8 mouse cellular contexts compared by ENCODE assay signal in genomic region chr19:5511074-5511632, GRCm38 (mm10). TPM values are rescaled to one million over a fixed set of nuclear protein-coding genes. Genes with fewer than 3 reads are reported as not detected.
A peak's percentile ranks its signal among the peaks of the same experiment; 100 is the strongest.
DNase-seq lines count a peak whose midpoint lies in the region; ATAC-seq and TF ChIP-seq lines count a peak whose summit lies in the region.

No protein-coding gene starts in this region.

- H3K4me3 ChIP-seq in left cerebral cortex, adult 2 months, result peak overlapping the region; percentile 59
- H3K4me3 ChIP-seq in embryonic facial prominence, embryonic 10.5 days, result peak overlapping the region; percentile 56
- peak overlapping the region; percentile 48 for H3K4me3 ChIP-seq in intestine, embryonic 14.5 days (ENCODE audit: low read depth, low read length)
- peak overlapping the region; percentile 47 for H3K4me3 ChIP-seq in neural tube, embryonic 12.5 days

- peak overlapping the region; percentile 58 for H3K9ac ChIP-seq in intestine, embryonic 14.5 days (ENCODE audit: low read length)
- H3K9ac ChIP-seq in neural tube, embryonic 12.5 days, result peak overlapping the region; percentile 47

- no peak for TF ChIP-seq CTCF in left cerebral cortex, adult 2 months (IDR thresholded peaks at IDR 0.05)

- ATAC-seq in intestine, embryonic 14.5 days (replicated peaks; ENCODE audit: low FRiP score, low TSS enrichment, low read depth), result no peak
- ATAC-seq in neural tube, embryonic 12.5 days (ENCODE audit: low FRiP score, low read depth), result 0 out of 2 replicates have a peak, but pooled peaks have one; percentile 3
- ATAC-seq in inflammation-experienced regulatory T-cells, adult 6 months, result no peak
- ATAC-seq in megakaryocyte-erythroid progenitor cell, adult 5-6 weeks (replicated peaks; ENCODE audit: low FRiP score, low TSS enrichment, poor library complexity, severe bottlenecking), result no peak

- peak overlapping the region; percentile 86 for H3K4me2 ChIP-seq in intestine, embryonic 14.5 days (ENCODE audit: low read length)
- H3K4me2 ChIP-seq in neural tube, embryonic 12.5 days (replicated peaks), result peak overlapping the region; percentile 74

- peaks cover 18% of the 10 kb centered on the region for H3K4me1 ChIP-seq in embryonic facial prominence, embryonic 10.5 days
- H3K4me1 ChIP-seq in intestine, embryonic 14.5 days (replicated peaks; ENCODE audit: control insufficient read depth, insufficient read depth, low read length), result peaks cover 14% of the 10 kb centered on the region
- peaks cover 13% of the 10 kb centered on the region; the same call in 1 of the 2 replicates for H3K4me1 ChIP-seq in neural tube, embryonic 12.5 days

- H3K36me3 ChIP-seq in embryonic facial prominence, embryonic 10.5 days (replicated peaks), result no peaks in the 10 kb centered on the region
- H3K36me3 ChIP-seq in intestine, embryonic 14.5 days (ENCODE audit: control insufficient read depth, insufficient read depth, low read length), result no peaks in the 10 kb centered on the region
- no peaks in the 10 kb centered on the region for H3K36me3 ChIP-seq in neural tube, embryonic 12.5 days

- H3K9me3 ChIP-seq in embryonic facial prominence, embryonic 10.5 days, result no peaks in the 10 kb centered on the region
- H3K9me3 ChIP-seq in intestine, embryonic 14.5 days (ENCODE audit: control insufficient read depth, low read length), result no peaks in the 10 kb centered on the region
- H3K9me3 ChIP-seq in neural tube, embryonic 12.5 days, result no peaks in the 10 kb centered on the region

- intact Hi-C loops in left cerebral cortex, adult 2 months (cut with DNase I), result loop anchor here (2.0 kb wide), 1 partner anchor 20 kb away; the partner anchor contains the start of gene Cfl1

- H3K27ac ChIP-seq in left cerebral cortex, adult 2 months, result peak overlapping the region; percentile 90
- peak overlapping the region; percentile 72 for H3K27ac ChIP-seq in embryonic facial prominence, embryonic 10.5 days (replicated peaks)
- 0 out of 2 replicates have a peak overlapping the region, but pooled peaks have one; percentile 11 for H3K27ac ChIP-seq in intestine, embryonic 14.5 days (ENCODE audit: low read depth)
- no peak overlapping the region for H3K27ac ChIP-seq in neural tube, embryonic 12.5 days

- DNase-seq in left cerebral cortex, adult 2 months (ENCODE audit: extremely low spot score in 1 of 2, low spot score in 2 of 2), result no peak
- DNase-seq in left cerebral cortex, adult 11 months (ENCODE audit: low spot score), result no peak
- DNase-seq in embryonic facial prominence, embryonic 10.5 days (ENCODE audit: low spot score), result no peak
- DNase-seq in intestine, embryonic 14.5 days (ENCODE audit: low spot score), result no peak
- no peak for DNase-seq in adrenal gland, postnatal 4 days (ENCODE audit: low spot score in 2 of 2)

- no peaks in the 10 kb centered on the region for H3K27me3 ChIP-seq in embryonic facial prominence, embryonic 10.5 days (replicated peaks; ENCODE audit: low read depth, poor library complexity, severe bottlenecking)
- no peaks in the 10 kb centered on the region for H3K27me3 ChIP-seq in intestine, embryonic 14.5 days (replicated peaks; ENCODE audit: control insufficient read depth, insufficient read depth, low read length)
- no peaks in the 10 kb centered on the region for H3K27me3 ChIP-seq in neural tube, embryonic 12.5 days (replicated peaks)

- WGBS in embryonic facial prominence, embryonic 10.5 days, result 53% methylated on average over 15 of the region's 15 CpGs
- 50% methylated on average over 15 of the region's 15 CpGs for WGBS in intestine, embryonic 14.5 days
- 50% methylated on average over 14 of the region's 15 CpGs for WGBS in neural tube, embryonic 12.5 days

RNA-seq across cellular contexts. Expression of gene Snx32, which starts 0.8 kb away (rescaled TPM):
- 10 to 100 TPM; 81.5 to 89.0 TPM for total RNA-seq in left cerebral cortex, adult 2 months (2021)
- 6.3 and 8.4 TPM in 2 replicates for polyA plus RNA-seq in embryonic facial prominence, embryonic 10.5 days (2016; fragmentation: Nextera tagmentation; extraction: Ambion mirVana)
- 9.4 and 10.8 TPM in 2 replicates for polyA plus RNA-seq in intestine, embryonic 14.5 days (2014; fragmentation: Nextera tagmentation; extraction: Ambion mirVana)
- polyA plus RNA-seq in neural tube, embryonic 12.5 days (2016; fragmentation: Nextera tagmentation; extraction: Ambion mirVana), result 43.1 and 47.1 TPM in 2 replicates
- 10 to 100 TPM; 15.1 to 16.0 TPM for total RNA-seq in adrenal gland, postnatal 4 days (2021)
- 10 to 100 TPM; 11.7 to 26.7 (median 20.0) TPM for polyA plus RNA-seq in inflammation-experienced regulatory T-cells, adult 6 months (2017; shearing (Covaris generic))
- total RNA-seq in megakaryocyte-erythroid progenitor cell, adult 5-6 weeks (2014; fragmentation: Nextera tagmentation), result 6.6 TPM in 2 replicates
- total RNA-seq in megakaryocyte-erythroid progenitor cell, adult 5-6 weeks (2017), result 0.61 and 4.6 TPM in 2 replicates

RNA-seq across cellular contexts. Expression of gene 1700020D05Rik, which starts 7.6 kb away (rescaled TPM):
- total RNA-seq in left cerebral cortex, adult 2 months (2021), result 1 to 10 TPM; 8.0 to 9.2 TPM
- polyA plus RNA-seq in embryonic facial prominence, embryonic 10.5 days (2016; fragmentation: Nextera tagmentation; extraction: Ambion mirVana), result not detected in 2 replicates
- not detected in 2 replicates for polyA plus RNA-seq in intestine, embryonic 14.5 days (2014; fragmentation: Nextera tagmentation; extraction: Ambion mirVana)
- 0.32 and 0.46 TPM in 2 replicates for polyA plus RNA-seq in neural tube, embryonic 12.5 days (2016; fragmentation: Nextera tagmentation; extraction: Ambion mirVana)
- total RNA-seq in adrenal gland, postnatal 4 days (2021), result 1 to 10 TPM; 3.0 to 3.5 TPM
- under 1 TPM; 0.44 to 0.82 (median 0.70) TPM for polyA plus RNA-seq in inflammation-experienced regulatory T-cells, adult 6 months (2017; shearing (Covaris generic))
- 1.6 and 4.6 TPM in 2 replicates for total RNA-seq in megakaryocyte-erythroid progenitor cell, adult 5-6 weeks (2014; fragmentation: Nextera tagmentation)
- total RNA-seq in megakaryocyte-erythroid progenitor cell, adult 5-6 weeks (2017), result 0.88 TPM in 1 of 2 replicates, not detected in the other

RNA-seq across cellular contexts. Expression of gene Cfl1, which starts 20.9 kb away (rescaled TPM):
- total RNA-seq in left cerebral cortex, adult 2 months (2021), result 1,000 to 10,000 TPM; 1,296 to 1,301 TPM
- polyA plus RNA-seq in embryonic facial prominence, embryonic 10.5 days (2016; fragmentation: Nextera tagmentation; extraction: Ambion mirVana), result 3,028 and 3,069 TPM in 2 replicates
- 2,844 and 3,105 TPM in 2 replicates for polyA plus RNA-seq in intestine, embryonic 14.5 days (2014; fragmentation: Nextera tagmentation; extraction: Ambion mirVana)
- 3,361 and 3,377 TPM in 2 replicates for polyA plus RNA-seq in neural tube, embryonic 12.5 days (2016; fragmentation: Nextera tagmentation; extraction: Ambion mirVana)
- total RNA-seq in adrenal gland, postnatal 4 days (2021), result 100 to 1,000 TPM; 789 to 859 TPM
- polyA plus RNA-seq in inflammation-experienced regulatory T-cells, adult 6 months (2017; shearing (Covaris generic)), result 1,000 to 10,000 TPM; 1,933 to 3,699 (median 2,060) TPM
- 862 and 969 TPM in 2 replicates for total RNA-seq in megakaryocyte-erythroid progenitor cell, adult 5-6 weeks (2014; fragmentation: Nextera tagmentation)
- 783 and 1,100 TPM in 2 replicates for total RNA-seq in megakaryocyte-erythroid progenitor cell, adult 5-6 weeks (2017)

RNA-seq across cellular contexts. Expression of gene Mus81, which starts 23.0 kb away (rescaled TPM):
- 10 to 100 TPM; 33.3 to 33.4 TPM for total RNA-seq in left cerebral cortex, adult 2 months (2021)
- polyA plus RNA-seq in embryonic facial prominence, embryonic 10.5 days (2016; fragmentation: Nextera tagmentation; extraction: Ambion mirVana), result 41.1 and 45.1 TPM in 2 replicates
- polyA plus RNA-seq in intestine, embryonic 14.5 days (2014; fragmentation: Nextera tagmentation; extraction: Ambion mirVana), result 37.0 and 38.3 TPM in 2 replicates
- polyA plus RNA-seq in neural tube, embryonic 12.5 days (2016; fragmentation: Nextera tagmentation; extraction: Ambion mirVana), result 44.6 and 47.9 TPM in 2 replicates
- total RNA-seq in adrenal gland, postnatal 4 days (2021), result 10 to 100 TPM; 24.9 to 29.8 TPM
- 10 to 100 TPM; 34.4 to 61.6 (median 36.6) TPM for polyA plus RNA-seq in inflammation-experienced regulatory T-cells, adult 6 months (2017; shearing (Covaris generic))
- total RNA-seq in megakaryocyte-erythroid progenitor cell, adult 5-6 weeks (2014; fragmentation: Nextera tagmentation), result 24.6 and 40.6 TPM in 2 replicates
- 6.4 and 11.4 TPM in 2 replicates for total RNA-seq in megakaryocyte-erythroid progenitor cell, adult 5-6 weeks (2017)

RNA-seq across cellular contexts. Expression of gene Efemp2, which starts 37.4 kb away (rescaled TPM):
- 10 to 100 TPM; 16.8 to 17.2 TPM for total RNA-seq in left cerebral cortex, adult 2 months (2021)
- 75.8 and 80.6 TPM in 2 replicates for polyA plus RNA-seq in embryonic facial prominence, embryonic 10.5 days (2016; fragmentation: Nextera tagmentation; extraction: Ambion mirVana)
- 136 and 151 TPM in 2 replicates for polyA plus RNA-seq in intestine, embryonic 14.5 days (2014; fragmentation: Nextera tagmentation; extraction: Ambion mirVana)
- polyA plus RNA-seq in neural tube, embryonic 12.5 days (2016; fragmentation: Nextera tagmentation; extraction: Ambion mirVana), result 58.3 and 60.3 TPM in 2 replicates
- total RNA-seq in adrenal gland, postnatal 4 days (2021), result 10 to 100 TPM; 80.0 to 88.0 TPM
- 1 to 10 TPM; 2.9 to 4.3 (median 3.8) TPM for polyA plus RNA-seq in inflammation-experienced regulatory T-cells, adult 6 months (2017; shearing (Covaris generic))
- 2.3 TPM in 1 of 2 replicates, not detected in the other for total RNA-seq in megakaryocyte-erythroid progenitor cell, adult 5-6 weeks (2014; fragmentation: Nextera tagmentation)
- not detected in 2 replicates for total RNA-seq in megakaryocyte-erythroid progenitor cell, adult 5-6 weeks (2017)
